Mouse (Mus musculus): ENCODE data around the gene Slc30a5.
A peak's percentile ranks its signal among the peaks of the same experiment; 100 is the strongest.
"Not testable (repeated sequence)": the region's sequence is repeated elsewhere in the genome, so short reads cannot be mapped to it uniquely, and the experiment has no call there.

Gene Slc30a5

DNA sequence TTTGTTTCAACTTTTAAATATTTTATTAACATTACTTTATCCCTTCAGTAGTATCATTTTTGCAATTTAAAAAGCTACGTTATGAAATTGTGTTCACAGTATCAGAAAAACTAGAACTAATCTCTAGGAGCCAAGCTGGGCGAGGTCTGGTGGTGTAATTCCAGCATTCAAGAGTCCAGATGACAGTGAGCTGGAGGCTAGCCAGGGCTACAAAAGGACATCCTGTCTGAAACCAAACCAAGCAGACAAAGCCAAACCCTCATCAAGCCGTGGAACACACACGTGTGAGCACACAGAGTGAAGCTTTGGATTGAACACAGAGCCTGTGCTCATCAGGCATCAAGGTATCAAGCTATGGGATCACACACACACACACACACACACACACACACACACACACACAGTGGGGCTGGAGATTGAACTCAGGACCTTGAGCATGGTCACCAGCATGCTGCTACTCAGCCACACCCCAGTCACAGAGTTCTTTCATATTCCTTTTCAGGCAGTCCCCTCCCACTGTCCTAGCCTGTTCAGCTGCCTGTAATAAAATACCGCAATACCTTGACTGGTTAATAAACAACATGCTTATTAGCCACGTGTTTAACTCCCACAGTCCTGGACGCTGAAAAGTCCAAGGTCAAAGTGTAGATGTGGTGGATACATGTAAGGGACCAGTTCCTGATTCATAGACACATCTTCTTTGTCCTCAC lies 9.9 kb upstream of the Slc30a5 start:
- peak; percentile 44 to 72 for DNase-seq (ENCODE audit: inconsistent age in 2 of 2, low spot score in 1 of 2)

DNA sequence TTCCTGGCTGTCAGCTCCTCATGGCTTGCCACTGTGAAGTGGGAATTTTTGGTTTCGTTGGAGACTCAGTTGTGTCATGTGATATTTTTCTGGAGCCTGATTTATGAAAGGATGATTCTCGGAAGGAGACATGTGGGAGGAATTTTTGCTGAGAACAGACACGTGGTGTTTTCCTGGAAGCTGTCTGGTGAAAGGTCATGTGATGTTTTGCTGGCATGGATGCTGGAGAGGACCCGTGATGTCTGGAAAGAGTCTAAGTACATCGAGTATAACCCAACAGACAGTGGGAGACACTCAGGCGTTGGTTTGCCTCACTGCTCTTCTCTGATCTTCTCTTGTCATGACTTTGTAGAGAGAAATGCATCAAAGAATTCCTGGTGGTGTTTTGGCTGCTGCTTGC lies 8.5 kb upstream of the Slc30a5 start:
- DNase-seq (ENCODE audit: inconsistent age in 2 of 2, low spot score in 1 of 2): no peak

DNA sequence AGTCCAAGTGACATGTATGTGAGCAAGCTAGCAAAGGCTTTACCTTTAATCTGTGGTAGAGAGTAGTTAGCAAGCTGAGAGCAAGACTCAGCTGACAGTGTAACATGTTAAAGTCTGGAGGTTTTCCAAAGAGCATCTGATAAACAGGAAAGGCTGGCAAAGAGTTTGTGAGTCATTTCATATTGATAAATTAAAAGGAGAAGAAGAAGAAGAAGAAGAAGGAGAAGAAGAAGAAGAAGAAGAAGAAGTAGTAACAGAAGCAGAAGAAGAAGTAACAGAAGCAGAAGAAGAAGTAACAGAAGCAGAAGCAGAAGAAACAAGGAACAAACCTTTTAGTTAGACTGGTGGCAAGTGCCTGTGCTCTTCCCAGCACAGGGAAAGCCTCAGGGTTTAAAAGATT lies 1.6 kb upstream of the Slc30a5 start:
- no peak for DNase-seq (ENCODE audit: inconsistent age in 2 of 2, low spot score in 1 of 2)

DNA sequence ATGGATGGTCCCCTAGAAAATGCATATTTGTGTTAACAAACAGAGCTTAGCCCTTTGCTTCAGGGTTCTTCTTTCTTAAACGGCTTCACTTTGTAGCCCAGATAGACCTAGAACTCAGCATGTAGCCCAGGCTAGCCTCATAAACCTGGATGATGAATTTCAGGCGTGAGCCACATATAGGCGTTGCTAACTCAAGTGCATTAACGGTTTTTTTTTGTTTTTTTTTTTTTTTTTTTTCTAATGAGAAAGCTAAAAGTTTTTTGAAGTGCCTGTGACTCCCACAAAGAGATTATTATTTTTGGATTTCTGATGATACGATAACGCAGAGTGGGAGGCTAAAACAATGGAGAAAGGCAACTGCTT lies 394 bp upstream of the Slc30a5 start:
- DNase-seq (ENCODE audit: inconsistent age in 2 of 2, low spot score in 1 of 2): no peak

DNA sequence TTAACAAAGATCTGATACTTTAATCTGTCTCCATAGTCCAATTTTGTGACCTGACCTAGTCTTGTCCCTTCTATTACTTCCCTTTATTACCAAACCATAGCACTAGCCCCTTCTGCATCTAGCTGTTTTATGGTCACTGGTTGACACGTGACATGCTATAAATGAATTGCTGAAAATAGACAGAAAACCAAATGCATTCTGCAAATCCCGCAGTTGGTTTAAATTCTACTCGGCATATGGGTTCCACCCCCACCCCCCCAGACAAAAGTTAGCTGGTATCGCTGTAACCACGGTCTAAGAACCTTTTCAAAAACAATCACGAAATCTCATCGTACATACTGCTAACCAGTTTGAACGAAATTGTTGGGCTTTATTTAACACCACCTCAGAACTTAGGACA lies 1.0 kb downstream of the Slc30a5 start:
- peak in 1 of 2 experiments; percentile 34 for DNase-seq (ENCODE audit: inconsistent age in 2 of 2, low spot score in 1 of 2)

- DNase-seq (ENCODE audit: inconsistent age in 2 of 2, low spot score in 1 of 2): no peak
Observed at GRCm38 (mm10) chr13:100831123-100831522, 2.1 kb downstream of the Slc30a5 start.

DNA sequence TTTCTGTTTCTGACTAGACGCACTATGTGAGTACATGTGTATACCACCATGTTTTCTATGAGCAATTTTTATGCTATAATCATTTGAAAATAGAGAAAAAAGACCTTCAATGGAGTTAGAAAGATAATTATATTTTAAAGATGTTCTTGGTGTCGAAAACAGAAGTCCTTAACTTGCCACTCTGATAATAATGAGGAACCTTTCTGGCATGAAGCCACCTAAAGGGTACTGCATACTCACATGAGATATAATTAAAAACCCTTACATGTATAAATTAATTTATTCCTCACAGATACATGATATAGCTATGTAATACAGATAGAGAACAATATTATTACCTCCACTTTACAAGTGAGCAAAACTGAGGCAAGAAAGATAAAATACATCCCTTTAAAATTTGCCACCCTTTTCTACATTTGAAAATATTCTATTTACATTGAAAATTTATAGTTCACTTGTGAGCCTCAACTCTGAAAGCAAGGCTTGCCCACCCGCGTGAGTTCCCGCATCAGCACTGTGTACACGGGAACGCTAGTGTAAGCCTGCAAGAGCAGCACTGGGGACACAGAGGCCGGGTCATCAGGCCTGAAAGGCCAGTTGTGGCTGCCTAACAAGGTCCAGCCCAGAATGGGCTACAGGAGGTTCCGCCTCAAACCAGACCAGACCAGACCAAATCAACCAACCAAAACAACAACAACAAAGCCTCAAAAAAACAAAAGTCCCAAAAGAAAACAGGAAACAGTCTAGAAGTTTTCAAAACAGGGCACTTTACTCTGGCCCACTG lies 7.4 kb downstream of the Slc30a5 start:
- DNase-seq (ENCODE audit: inconsistent age in 2 of 2, low spot score in 1 of 2): no peak

- DNase-seq (ENCODE audit: inconsistent age in 2 of 2, low spot score in 1 of 2): no peak
Observed at GRCm38 (mm10) chr13:100824916-100825315, 8.3 kb downstream of the Slc30a5 start.

GRCm38 (mm10) chr13:100824306-100824705 lies 8.9 kb downstream of the Slc30a5 start:
- no peak for DNase-seq (ENCODE audit: inconsistent age in 2 of 2, low spot score in 1 of 2)

DNA sequence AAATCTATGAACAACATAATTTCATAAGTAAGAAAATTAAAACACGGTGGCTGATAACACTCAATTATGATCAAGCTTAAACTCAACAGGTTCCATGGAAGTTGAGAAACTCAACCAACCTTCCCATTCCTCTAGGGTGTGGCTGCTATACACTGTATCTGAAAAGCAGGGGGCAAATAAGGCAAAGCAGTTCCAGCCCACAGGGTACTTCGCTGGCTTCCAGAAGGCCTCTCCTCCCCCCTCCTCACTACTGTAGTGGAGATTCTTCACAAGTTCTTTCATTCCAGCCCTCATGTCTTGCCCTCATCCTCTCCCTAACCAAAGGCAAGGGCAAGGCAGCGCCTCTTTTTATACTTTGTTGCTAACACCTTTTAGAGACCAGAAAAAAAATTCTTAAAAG lies 9.4 kb downstream of the Slc30a5 start:
- DNase-seq (ENCODE audit: inconsistent age in 2 of 2, low spot score in 1 of 2): no peak

DNA sequence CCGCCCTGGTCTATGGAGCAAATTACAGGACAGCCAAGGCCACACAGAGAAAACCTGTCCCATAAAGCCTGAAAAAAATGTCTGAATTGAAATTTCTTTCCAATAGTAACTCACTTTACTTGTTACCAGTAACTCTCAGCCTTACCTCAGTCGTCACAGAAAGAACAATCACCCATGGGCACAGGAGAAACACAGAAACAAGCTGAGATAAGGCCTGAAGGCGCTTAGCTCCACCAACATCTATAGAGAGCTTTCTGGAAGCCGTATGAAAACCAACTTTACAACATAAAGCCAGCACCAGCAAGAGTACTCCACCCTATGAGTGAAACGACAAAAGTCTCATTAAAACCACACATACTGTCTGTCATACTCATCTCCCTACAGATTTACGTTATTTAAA lies 18.8 kb downstream of the Slc30a5 start:
- no peak for DNase-seq (ENCODE audit: inconsistent age in 2 of 2, low spot score in 1 of 2)

GRCm38 (mm10) chr13:100805776-100806175 lies 27.5 kb downstream of the Slc30a5 start:
- DNase-seq (ENCODE audit: inconsistent age in 2 of 2, low spot score in 1 of 2): no peak

GRCm38 (mm10) chr13:100797171-100797570 lies 36.1 kb downstream of the Slc30a5 start:
- DNase-seq (ENCODE audit: inconsistent age in 2 of 2, low spot score in 1 of 2): no peak

DNA sequence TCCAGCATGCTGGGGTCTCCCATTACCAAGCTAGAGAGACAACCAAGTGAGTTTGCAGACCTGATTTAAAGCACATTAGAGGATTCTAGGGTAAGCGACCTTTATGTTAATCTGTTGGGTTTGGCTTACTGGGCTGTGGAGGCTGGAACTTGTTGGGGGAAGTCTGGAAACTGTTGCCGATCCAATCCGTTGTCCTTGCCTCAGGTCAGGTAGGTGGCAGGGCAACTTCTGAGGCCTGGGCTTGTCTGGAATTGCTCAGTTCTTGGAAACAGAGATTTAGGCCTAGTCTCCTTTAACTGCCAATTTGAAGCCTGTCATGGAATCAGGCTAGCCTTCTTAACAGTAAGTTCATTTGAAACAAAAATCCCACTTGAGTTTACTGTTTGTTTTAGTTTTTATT lies 44.1 kb downstream of the Slc30a5 start:
- DNase-seq (ENCODE audit: inconsistent age in 2 of 2, low spot score in 1 of 2): no peak

GRCm38 (mm10) chr13:100788057-100788456 lies 45.2 kb downstream of the Slc30a5 start:
- DNase-seq (ENCODE audit: inconsistent age in 2 of 2, low spot score in 1 of 2): not testable (repeated sequence)

GRCm38 (mm10) chr13:100787316-100788010 lies 45.8 kb downstream of the Slc30a5 start:
- DNase-seq (ENCODE audit: inconsistent age in 2 of 2, low spot score in 1 of 2): no peak

- DNase-seq (ENCODE audit: inconsistent age in 2 of 2, low spot score in 1 of 2): peak; percentile 92 to 95
Observed at GRCm38 (mm10) chr13:100786414-100786867, 46.8 kb downstream of the Slc30a5 start, which contains the start of gene Ccnb1. TSS of gene Ccnb1 (minus strand) at chr13:100786570.

DNA sequence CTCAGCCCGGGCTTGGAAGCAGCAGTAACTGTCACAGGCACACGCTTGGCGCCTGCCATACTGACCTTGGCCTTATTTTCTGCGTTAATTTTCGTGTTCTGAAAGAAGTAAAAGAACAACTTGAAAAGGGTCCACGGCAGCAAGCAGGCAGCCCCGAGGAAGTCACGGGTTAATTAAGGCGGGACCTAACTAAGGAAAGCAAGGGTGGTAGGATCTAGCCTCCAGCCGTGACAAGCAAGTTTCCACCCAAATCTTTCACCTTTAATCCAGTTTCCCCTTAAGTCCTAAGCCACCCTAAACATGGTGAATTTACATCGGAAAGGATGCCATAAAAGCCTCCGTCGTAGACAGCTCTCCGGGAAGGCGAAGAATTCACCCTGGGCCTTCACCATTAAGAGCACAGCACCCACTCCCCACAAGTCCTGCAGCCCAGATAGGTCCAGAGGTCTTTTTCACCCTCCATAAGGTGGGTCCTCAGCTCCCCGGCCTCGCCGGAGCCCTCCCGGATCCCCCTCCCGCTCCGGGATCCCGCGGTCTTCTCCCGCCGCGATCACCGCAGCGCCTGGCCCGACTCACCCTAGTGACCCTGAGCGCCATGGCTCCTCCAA lies 47.3 kb downstream of the Slc30a5 start:
- DNase-seq (ENCODE audit: inconsistent age in 2 of 2, low spot score in 1 of 2): peak in 1 of 2 experiments; percentile 43

- no peak for DNase-seq (ENCODE audit: inconsistent age in 2 of 2, low spot score in 1 of 2)
Observed at GRCm38 (mm10) chr13:100777491-100777890, 55.7 kb downstream of the Slc30a5 start.

GRCm38 (mm10) chr13:100776710-100777109 lies 56.5 kb downstream of the Slc30a5 start:
- no peak for DNase-seq (ENCODE audit: inconsistent age in 2 of 2, low spot score in 1 of 2)

- no peak for DNase-seq (ENCODE audit: inconsistent age in 2 of 2, low spot score in 1 of 2)
Observed at GRCm38 (mm10) chr13:100776056-100776419, 57.2 kb downstream of the Slc30a5 start.

Data from adrenal gland, adult (tissue).